Mouse (Mus musculus): ENCODE results near the gene Gm3164.
"Not testable (repeated sequence)": the region's sequence is repeated elsewhere in the genome, so short reads cannot be mapped to it uniquely, and the experiment has no call there.

DNA sequence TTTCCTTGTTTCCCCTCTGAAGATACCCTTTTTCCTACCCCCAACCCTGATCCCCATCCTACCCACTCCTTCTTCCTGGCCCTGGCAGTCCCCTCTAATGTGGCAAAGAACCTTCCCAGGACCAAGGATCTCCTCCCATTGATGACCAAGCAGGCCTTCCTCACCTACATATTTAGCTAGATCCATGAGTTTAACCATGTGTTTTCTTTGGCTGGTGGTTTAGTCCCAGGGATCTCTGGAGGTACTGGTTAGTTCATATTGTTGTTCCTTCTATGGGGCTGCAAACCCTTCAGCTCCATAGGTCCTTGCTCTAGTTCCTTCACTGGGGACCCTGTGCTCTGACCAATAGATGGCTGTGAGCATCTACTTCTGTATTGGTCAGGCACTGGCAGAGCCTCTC, 37.4 kb upstream of the Gm3164 start:
- not testable (repeated sequence) for TF ChIP-seq CTCF (IDR thresholded peaks at IDR 0.05; ENCODE audit: control insufficient read depth, insufficient read depth, insufficient read length); USF1 (IDR thresholded peaks at IDR 0.05; ENCODE audit: low read depth); FOSL1 (IDR thresholded peaks at IDR 0.05; ENCODE audit: insufficient read depth, low read length, poor library complexity, severe bottlenecking); MAX (IDR thresholded peaks at IDR 0.05); MYOG (IDR thresholded peaks at IDR 0.05; ENCODE audit: control insufficient read depth, extremely low read depth, insufficient read length); CEBPB (IDR thresholded peaks at IDR 0.05; ENCODE audit: low read depth)
